ENCODE assay signal across 27 mouse cellular contexts in the genomic region with DNA sequence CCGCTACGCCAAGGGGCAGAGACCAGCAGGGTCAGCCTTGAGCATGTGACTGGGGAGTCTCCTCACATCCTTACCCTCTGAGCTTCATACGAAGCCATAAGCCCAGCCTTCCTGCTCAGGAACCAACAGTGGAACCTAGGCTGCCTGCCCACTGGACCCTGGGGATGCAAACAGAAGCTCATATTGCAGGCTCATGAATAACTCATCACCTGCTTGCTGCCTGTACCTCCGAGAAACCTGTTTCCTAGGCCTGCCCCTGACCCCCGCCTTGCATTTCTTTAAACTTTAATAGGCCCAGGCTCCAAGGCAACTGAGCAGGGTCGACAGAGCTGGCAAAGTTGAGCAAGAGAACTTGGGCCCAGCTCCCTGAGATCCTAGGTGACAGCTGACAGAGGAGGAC. TPM values are rescaled to one million over a fixed set of nuclear protein-coding genes. Genes with fewer than 3 reads are reported as not detected.
DNase-seq lines count a peak whose midpoint lies in the region; ATAC-seq lines count a peak whose summit lies in the region.
"Had no signal": no experiment of that assay in that cellular context is flagged by ENCODE, and none has a peak within 500 bp of the region (broad histone marks: within the 10 kb centered on the region; RNA-seq: fewer than 3 reads in every experiment).

A gene (plus strand): TSS at position 379 of the 400 bp plus-strand sequence.

- H3K4me3 ChIP-seq in kidney, embryonic 14.5 days (ENCODE audit: low read length) = no peak within 1 kb of the TSS
- H3K4me3 ChIP-seq: forebrain, embryonic 10.5 days; forebrain, embryonic 13.5 days; heart, adult 2 months; heart, embryonic 10.5 days; heart, embryonic 13.5 days had no signal

- no peaks in the 10 kb centered on the region for H3K36me3 ChIP-seq in kidney, embryonic 14.5 days (ENCODE audit: control insufficient read depth, insufficient read depth, low read length)
- H3K36me3 ChIP-seq: forebrain, embryonic 10.5 days; heart, embryonic 10.5 days; heart, embryonic 13.5 days had no signal

- 55% methylated on average over 6 of the region's 6 CpGs for WGBS in kidney, embryonic 14.5 days

- H3K9me3 ChIP-seq in kidney, embryonic 14.5 days (ENCODE audit: control insufficient read depth, low read length) = no peaks in the 10 kb centered on the region
- H3K9me3 ChIP-seq: forebrain, embryonic 10.5 days; forebrain, embryonic 13.5 days; heart, embryonic 10.5 days; heart, embryonic 13.5 days had no signal

- H3K27me3 ChIP-seq in kidney, embryonic 14.5 days (ENCODE audit: control insufficient read depth, insufficient read depth, low read length) = no peaks in the 10 kb centered on the region

- H3K4me2 ChIP-seq in kidney, embryonic 14.5 days (replicated peaks; ENCODE audit: low read depth, low read length) = no peak within 1 kb of the TSS
- H3K4me2 ChIP-seq: forebrain, embryonic 13.5 days; heart, embryonic 13.5 days; hindbrain, embryonic 14.5 days had no signal

- DNase-seq in kidney, adult 18-20 months = peak; percentile 25
- DNase-seq in kidney, postnatal 14 days = peak; percentile 25
- no peak for DNase-seq in kidney, postnatal 10 days
- peak; percentile 20 for DNase-seq in retina, postnatal 1 day
- DNase-seq in retina, embryonic 14.5 days (ENCODE audit: low spot score) = no peak
- DNase-seq: adrenal gland, adult 2 months; adrenal gland, postnatal 14 days; cerebellum, adult 11 months; cerebellum, adult 2 months; cerebellum, adult 9-11 months; cerebellum, postnatal 25 days; gastrocnemius, postnatal 10 days; gastrocnemius, postnatal 36 days; heart, adult 2 months; heart, postnatal 14 days; heart, postnatal 4 days had no signal

- no peak within 1 kb of the TSS for H3K9ac ChIP-seq in kidney, embryonic 14.5 days (ENCODE audit: low read depth, low read length)
- H3K9ac ChIP-seq: forebrain, embryonic 13.5 days; heart, embryonic 13.5 days; hindbrain, embryonic 14.5 days had no signal

- no peak within 1 kb of the TSS for H3K27ac ChIP-seq in kidney, embryonic 14.5 days (ENCODE audit: low read depth, low read length)
- H3K27ac ChIP-seq: forebrain, embryonic 10.5 days; forebrain, embryonic 13.5 days; heart, adult 2 months; heart, embryonic 10.5 days; heart, embryonic 13.5 days; hindbrain, embryonic 14.5 days had no signal

- ATAC-seq in kidney, embryonic 14.5 days (ENCODE audit: low FRiP score, low TSS enrichment) = no peak
- ATAC-seq: CD4-positive, CD25-positive, alpha-beta regulatory T cell, adult 4 months; forebrain, embryonic 13.5 days; forebrain, embryonic 16.5 days had no signal

- no peaks in the 10 kb centered on the region for H3K4me1 ChIP-seq in kidney, embryonic 14.5 days (ENCODE audit: control insufficient read depth, insufficient read depth, low read length)
- H3K4me1 ChIP-seq: heart, embryonic 13.5 days had no signal

RNA-seq across cellular contexts. Expression of the gene that starts here (rescaled TPM):
- polyA plus RNA-seq in kidney, embryonic 14.5 days (2014; fragmentation: Nextera tagmentation; extraction: Ambion mirVana) = not detected in 2 replicates
- polyA plus RNA-seq: C2C12; CD4-positive, CD25-positive, alpha-beta regulatory T cell, adult 4 months; forebrain, embryonic 10.5 days; forebrain, embryonic 13.5 days; heart, adult 2 months; heart, embryonic 10.5 days; heart, embryonic 13.5 days; heart, embryonic 16.5 days; hindbrain, embryonic 11.5 days had no signal

Comparison
In these comparisons a context has a peak if more than half of its experiments do, and no peak if none do; other contexts are left out.
1. DNase-seq: peak in kidney, adult 18-20 months (single experiment), kidney, postnatal 14 days (single experiment) and retina, postnatal 1 day (single experiment); none in kidney, postnatal 10 days (single experiment) and retina, embryonic 14.5 days (single experiment).